Mouse (Mus musculus): ENCODE data around the gene Dysf. TPM values are rescaled to one million over a fixed set of nuclear protein-coding genes. Genes with fewer than 3 reads are reported as not detected.
"Not testable (repeated sequence)": the region's sequence is repeated elsewhere in the genome, so short reads cannot be mapped to it uniquely, and the experiment has no call there.

Dysf gene
- polyA plus RNA-seq (2015; fragmentation: Nextera tagmentation; extraction: Ambion mirVana), result 9.6 and 11.8 TPM in 2 replicates

DNA sequence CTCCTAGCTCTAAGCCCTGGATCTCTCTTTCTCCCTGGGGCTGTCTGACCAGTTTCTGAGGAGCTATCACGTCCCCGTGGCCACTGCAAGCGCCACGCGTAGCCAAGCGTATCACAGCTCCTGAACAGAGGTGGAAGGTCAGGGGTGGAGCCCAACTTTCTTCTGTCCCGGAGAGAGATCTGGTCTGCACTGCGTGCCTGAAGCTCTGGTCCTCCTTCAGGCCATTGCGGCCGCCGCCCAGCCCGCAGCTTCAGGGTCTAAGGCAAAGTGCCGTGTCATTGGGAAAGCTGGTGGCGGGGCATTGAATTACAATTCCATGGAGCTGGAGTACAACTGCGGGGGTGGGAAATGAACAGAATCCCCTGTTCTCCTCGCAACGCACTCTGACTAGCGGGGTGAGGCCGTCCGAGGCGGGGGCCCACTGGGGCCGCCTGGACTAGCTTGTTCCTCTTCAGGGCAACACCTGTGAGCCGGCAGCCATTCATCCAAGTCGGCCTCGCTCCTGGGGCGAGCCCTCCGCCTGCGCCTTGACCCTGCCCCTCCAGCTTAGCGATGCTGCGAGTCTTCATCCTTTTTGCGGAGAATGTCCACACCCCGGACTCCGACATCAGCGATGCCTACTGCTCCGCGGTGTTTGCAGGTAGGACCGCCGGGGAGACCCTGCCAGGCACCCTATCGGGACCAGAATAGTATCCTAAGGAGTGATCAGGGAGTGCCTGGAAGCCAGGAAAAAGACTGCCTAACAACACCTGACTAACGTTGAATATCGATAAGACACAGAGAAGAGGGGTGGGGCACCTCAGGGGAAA is at the start of gene Dysf:
Gene Dysf, plus strand, starts transcription at position 228 of the 809 bp plus-strand sequence.
- Histone ChIP-seq H3K9me3 (replicated peaks) (no peaks in the 10 kb centered on the region), H3K9ac (peak within 1 kb of the TSS; percentile 26; the same call in 1 of the 2 replicates), H3K4me3 (replicated peaks) (peak within 1 kb of the TSS; percentile 34), H3K27ac (replicated peaks) (0 out of 2 replicates have a peak within 1 kb of the TSS, but pooled peaks have one; percentile 7), H3K4me1 (peaks cover 27% of the 10 kb centered on the region), H3K4me2 (replicated peaks) (peak within 1 kb of the TSS; percentile 59), H3K36me3 (no peaks in the 10 kb centered on the region), H3K27me3 (peaks cover 11% of the 10 kb centered on the region)
- whole genome bisulfite sequencing, result under 1% methylated on average over 41 of the region's 41 CpGs
- peak; percentile 16; the same call in 1 of the 2 replicates for ATAC-seq (ENCODE audit: insufficient number of reproducible peaks, low FRiP score, low TSS enrichment, low read depth)

DNA sequence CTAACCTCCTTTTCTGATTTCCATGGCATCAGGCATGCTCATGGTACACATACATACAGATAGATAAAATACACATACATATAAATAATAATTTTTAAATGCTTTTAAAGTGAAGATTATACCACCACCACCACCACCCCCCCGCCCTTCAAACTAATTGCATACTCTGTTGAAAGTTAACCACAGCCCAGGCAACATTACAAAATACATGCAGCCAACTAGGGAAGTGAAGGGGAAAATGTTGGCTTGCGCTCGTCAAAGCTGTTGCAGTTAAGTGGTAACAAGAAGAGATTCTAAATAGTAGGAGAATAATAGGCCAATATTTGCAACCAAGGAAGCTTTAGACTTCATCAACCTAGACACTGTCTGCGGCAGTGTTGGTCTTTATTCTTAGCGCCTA is 20.7 kb upstream of the Dysf start:
- Histone ChIP-seq H3K4me1 (no peaks in the 10 kb centered on the region), H3K9me3 (replicated peaks) (no peaks in the 10 kb centered on the region), H3K36me3 (peaks cover 44% of the 10 kb centered on the region), H3K9ac (no peak overlapping the region), H3K27me3 (no peaks in the 10 kb centered on the region), H3K4me3 (replicated peaks) (no peak overlapping the region), H3K4me2 (replicated peaks) (no peak overlapping the region), H3K27ac (replicated peaks) (no peak overlapping the region)
- ATAC-seq (ENCODE audit: insufficient number of reproducible peaks, low FRiP score, low TSS enrichment, low read depth), result no peak
- 94% methylated on average over 5 of the region's 5 CpGs for WGBS

DNA sequence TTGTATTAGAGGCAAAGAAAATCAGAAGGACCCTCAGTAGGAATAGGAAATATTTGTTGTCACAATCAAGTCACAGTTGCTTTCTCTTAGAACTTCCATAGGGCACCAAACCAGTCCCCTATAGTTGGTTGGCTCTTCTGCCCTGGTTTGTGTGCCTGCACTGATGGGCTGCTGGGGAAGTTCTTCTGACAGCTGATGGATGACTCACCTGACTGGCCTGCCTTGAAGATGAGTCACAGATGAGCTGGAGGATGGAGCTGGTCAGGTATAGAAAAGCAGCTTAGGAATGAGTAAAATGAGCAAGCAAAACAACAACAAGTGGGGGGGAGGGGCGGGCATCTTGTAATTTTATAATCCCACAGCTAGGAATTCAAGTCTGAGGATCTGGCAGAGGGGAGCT is 5.7 kb upstream of the Dysf start:
- H3K27me3 ChIP-seq, result no peaks in the 10 kb centered on the region
- ATAC-seq (ENCODE audit: insufficient number of reproducible peaks, low FRiP score, low TSS enrichment, low read depth), result no peak
- H3K4me1 ChIP-seq, result no peaks in the 10 kb centered on the region
- H3K27ac ChIP-seq (replicated peaks), result no peak overlapping the region
- no peaks in the 10 kb centered on the region for H3K9me3 ChIP-seq (replicated peaks)
- no peak overlapping the region for H3K4me2 ChIP-seq (replicated peaks)
- WGBS, result 53% methylated on average over 1 of the region's 1 CpGs
- no peak overlapping the region for H3K4me3 ChIP-seq (replicated peaks)
- H3K36me3 ChIP-seq, result peaks cover 8% of the 10 kb centered on the region
- no peak overlapping the region for H3K9ac ChIP-seq

DNA sequence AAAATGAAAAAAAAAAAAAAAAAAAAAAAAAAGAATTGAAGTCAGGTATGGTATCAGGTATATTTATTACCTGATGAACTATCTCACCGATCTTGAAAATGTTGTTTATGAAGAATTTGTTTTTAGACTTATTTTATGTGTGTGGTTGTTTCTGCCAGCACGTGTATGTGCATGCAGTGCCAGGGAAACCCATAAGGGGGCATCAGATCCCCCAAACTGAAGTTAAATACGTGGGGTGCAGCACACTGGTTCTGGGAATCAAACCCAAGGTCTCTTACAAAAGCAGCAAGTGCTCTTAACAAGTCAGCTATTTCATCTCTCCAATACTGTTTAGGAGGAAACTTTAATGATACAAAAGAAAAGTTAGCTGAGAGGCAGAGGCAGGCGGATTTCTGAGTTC is 4.1 kb upstream of the Dysf start:
- ATAC-seq (ENCODE audit: insufficient number of reproducible peaks, low FRiP score, low TSS enrichment, low read depth), result no peak
- Histone ChIP-seq H3K4me2 (replicated peaks) (no peak overlapping the region), H3K4me1 (peaks cover 12% of the 10 kb centered on the region), H3K27me3 (peaks cover 11% of the 10 kb centered on the region), H3K4me3 (replicated peaks) (no peak overlapping the region), H3K36me3 (no peaks in the 10 kb centered on the region), H3K9me3 (replicated peaks) (no peaks in the 10 kb centered on the region), H3K9ac (no peak overlapping the region), H3K27ac (replicated peaks) (no peak overlapping the region)
- WGBS, result 85% methylated on average over 4 of the region's 4 CpGs

DNA sequence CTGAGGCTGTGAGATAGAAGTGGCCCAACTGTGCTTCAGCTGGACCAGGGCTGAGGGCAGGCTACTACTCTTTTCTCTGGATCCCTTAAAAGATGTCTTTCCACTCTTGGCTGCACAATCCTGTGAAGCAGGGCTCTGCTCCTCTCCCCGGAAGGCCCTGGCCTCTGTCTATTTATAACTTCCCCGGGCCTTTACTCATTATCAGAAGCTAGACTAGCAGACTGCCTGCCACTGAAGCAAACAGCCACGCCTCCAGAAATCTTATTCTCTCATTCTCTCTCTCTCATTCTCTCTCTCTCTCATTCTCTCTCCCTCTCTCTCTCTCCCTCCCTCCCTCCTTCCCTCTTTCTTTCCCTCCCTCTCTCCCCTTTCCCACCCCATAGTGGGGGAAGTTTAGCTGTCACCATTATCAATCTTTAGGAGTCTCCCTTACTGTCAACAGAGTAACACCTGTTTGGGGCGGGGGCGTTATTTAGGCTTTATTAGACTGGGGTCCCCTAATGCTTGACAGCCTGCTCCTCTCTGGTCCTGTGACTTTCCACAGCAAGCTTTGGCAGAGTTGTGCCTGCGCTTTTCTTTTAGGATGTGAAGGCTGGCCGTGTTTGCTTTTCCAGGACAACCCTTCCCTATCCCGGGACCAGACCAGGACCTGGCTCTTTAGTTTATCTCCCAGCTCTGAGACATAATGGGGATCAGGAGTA is 932 bp downstream of the Dysf start:
- Histone ChIP-seq H3K27ac (replicated peaks) (peak overlapping the region; percentile 7; the same call in 1 of the 2 replicates), H3K27me3 (peaks cover 11% of the 10 kb centered on the region), H3K4me1 (peaks cover 27% of the 10 kb centered on the region), H3K9me3 (replicated peaks) (no peaks in the 10 kb centered on the region), H3K9ac (no peak overlapping the region), H3K4me3 (replicated peaks) (peak overlapping the region; percentile 34), H3K36me3 (no peaks in the 10 kb centered on the region), H3K4me2 (replicated peaks) (peak overlapping the region; percentile 59)
- ATAC-seq (ENCODE audit: insufficient number of reproducible peaks, low FRiP score, low TSS enrichment, low read depth), result no peak
- 23% methylated on average over 8 of the region's 8 CpGs for WGBS

DNA sequence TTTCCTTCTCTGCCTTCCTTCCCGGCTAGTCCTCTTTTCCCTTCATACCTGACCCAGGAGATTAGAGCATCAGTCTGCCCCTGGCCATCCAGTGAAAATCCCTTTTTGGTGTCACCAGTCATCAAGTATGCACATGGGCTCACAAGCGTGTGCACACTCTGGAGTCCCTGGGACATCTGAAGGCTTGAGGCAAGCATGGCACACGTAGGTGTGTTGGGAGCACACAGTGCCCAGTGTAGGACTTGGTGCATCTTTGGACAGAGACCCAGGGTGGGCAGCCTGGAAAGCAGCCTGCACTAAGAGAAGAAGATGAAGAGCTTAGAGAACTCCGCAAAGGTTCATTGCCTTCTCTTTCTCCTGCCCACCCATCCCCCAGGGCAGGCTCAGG is 1.5 kb downstream of the Dysf start:
- H3K9ac ChIP-seq, result no peak overlapping the region
- H3K27me3 ChIP-seq, result peaks cover 11% of the 10 kb centered on the region
- peaks cover 27% of the 10 kb centered on the region for H3K4me1 ChIP-seq
- no peaks in the 10 kb centered on the region for H3K36me3 ChIP-seq
- WGBS, result 25% methylated on average over 4 of the region's 4 CpGs
- no peak overlapping the region for H3K4me3 ChIP-seq (replicated peaks)
- 0 out of 2 replicates have a peak overlapping the region, but pooled peaks have one; percentile 7 for H3K27ac ChIP-seq (replicated peaks)
- H3K9me3 ChIP-seq (replicated peaks), result no peaks in the 10 kb centered on the region
- no peak for ATAC-seq (ENCODE audit: insufficient number of reproducible peaks, low FRiP score, low TSS enrichment, low read depth)
- H3K4me2 ChIP-seq (replicated peaks), result no peak overlapping the region; the same call in 1 of the 2 replicates

DNA sequence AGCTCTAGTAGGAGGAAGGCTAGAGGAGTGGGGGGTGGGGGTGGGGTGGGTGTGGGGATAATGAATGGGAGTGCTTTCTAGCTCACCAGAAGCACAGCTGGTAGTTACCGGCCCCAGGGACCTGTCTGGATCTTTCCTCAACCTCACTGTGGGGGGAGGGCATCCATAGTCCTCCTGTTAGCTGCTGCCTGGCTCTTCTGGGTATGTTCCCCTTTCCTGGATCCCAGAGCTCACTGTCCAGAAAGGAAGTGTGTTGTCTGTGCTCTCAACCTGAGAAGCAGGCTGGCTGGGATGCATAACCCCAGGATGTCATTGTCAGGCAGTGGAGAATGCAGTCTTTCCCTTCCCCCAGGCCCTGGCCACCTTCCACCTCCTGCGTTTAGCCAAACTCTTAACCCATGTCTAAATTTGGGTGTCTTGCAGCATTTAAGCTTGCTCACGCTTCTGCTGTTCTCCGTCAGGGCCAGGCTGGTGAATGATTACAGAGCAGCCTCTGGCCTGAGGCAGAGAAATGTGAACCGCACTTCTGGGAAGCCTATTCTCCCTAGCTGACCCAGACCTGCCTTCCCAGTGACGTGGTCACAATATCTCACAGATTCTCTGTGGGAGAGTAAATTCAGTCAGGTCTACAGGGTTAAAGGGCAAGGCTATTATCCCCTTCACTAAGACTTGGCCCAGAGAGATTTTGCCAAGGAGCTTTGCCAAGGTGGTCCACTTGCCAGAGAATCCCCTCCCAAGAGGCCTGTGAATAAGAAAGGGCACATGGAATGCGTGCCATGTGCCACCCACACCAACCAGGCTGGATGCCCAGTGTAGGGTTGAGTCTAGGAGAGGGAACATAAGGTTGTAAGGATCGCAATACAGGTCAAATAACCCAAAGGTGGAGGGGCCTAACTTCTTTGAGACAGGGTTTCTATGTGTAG is 2.2 kb downstream of the Dysf start:
- no peak overlapping the region for H3K4me2 ChIP-seq (replicated peaks)
- H3K9ac ChIP-seq, result no peak overlapping the region
- peak; percentile 45; the same call in 1 of the 2 replicates for ATAC-seq (ENCODE audit: insufficient number of reproducible peaks, low FRiP score, low TSS enrichment, low read depth)
- H3K9me3 ChIP-seq (replicated peaks), result no peaks in the 10 kb centered on the region
- H3K36me3 ChIP-seq, result no peaks in the 10 kb centered on the region
- peaks cover 11% of the 10 kb centered on the region for H3K27me3 ChIP-seq
- H3K4me1 ChIP-seq, result peaks cover 27% of the 10 kb centered on the region
- 34% methylated on average over 8 of the region's 8 CpGs for WGBS
- H3K27ac ChIP-seq (replicated peaks), result 0 out of 2 replicates have a peak overlapping the region, but pooled peaks have one; percentile 7
- H3K4me3 ChIP-seq (replicated peaks), result no peak overlapping the region

DNA sequence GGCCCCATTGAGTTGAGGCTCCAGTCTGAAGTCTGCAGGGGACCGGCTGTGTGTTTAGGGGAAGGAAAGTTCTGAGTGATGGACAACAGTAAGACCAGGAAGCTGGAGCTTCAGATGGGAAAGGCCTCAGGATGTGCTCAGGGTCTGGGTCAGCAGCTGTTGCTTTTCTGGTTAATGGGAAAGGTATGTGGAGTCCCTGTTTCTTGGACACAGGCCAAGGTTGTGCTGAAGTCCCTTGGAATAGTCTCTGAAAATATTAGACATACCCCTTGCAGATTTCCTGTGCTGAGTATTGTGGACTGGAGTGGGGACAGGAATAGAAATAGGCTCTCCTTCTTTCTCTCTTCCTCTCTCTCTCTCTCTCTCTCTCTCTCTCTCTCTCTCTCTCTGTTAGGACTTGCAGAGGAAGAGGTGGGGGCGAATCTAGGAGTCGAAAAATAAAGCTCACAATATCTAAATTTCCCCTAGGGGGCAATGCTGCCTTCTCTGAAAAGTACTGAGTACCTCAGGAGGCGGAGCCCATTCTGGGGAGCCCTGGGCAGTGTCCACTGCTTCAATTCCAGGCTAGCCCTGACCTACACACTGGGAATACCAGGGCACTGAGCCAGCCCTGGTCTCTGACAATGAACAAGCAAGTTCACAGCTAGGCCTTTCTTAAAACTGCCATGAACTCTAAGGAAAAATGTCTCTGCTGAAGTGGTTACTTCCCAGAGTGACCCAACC is 6.7 kb downstream of the Dysf start:
- H3K9ac ChIP-seq; H3K4me2 ChIP-seq (replicated peaks); ATAC-seq (ENCODE audit: insufficient number of reproducible peaks, low FRiP score, low TSS enrichment, low read depth); H3K9me3 ChIP-seq (replicated peaks); H3K4me3 ChIP-seq (replicated peaks); H3K36me3 ChIP-seq; H3K27ac ChIP-seq (replicated peaks): not testable (repeated sequence)
- Histone ChIP-seq H3K27me3 (peaks cover 11% of the 10 kb centered on the region), H3K4me1 (peaks cover 24% of the 10 kb centered on the region)
- WGBS, result 48% methylated on average over 4 of the region's 4 CpGs

DNA sequence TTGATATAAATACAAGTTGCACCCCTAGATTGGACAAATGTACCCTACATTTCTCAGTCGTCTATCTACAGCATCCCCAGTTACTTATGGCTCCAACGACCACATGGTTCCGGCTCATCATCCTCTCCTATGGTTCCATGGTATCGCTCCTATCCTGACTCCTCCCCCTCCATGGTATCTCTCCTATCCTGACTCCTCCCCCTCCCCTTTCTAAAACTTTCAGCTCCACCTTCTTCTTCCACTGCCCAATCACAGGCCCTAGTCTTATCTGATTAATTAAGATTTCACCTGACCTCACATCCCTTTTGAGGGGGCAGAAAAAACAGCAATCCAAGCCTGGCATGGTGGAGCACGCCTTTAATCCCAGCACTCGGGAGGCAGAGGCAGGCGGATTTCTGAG is 8.5 kb downstream of the Dysf start:
- Histone ChIP-seq H3K9ac (no peak overlapping the region), H3K9me3 (replicated peaks) (no peaks in the 10 kb centered on the region), H3K4me1 (peaks cover 14% of the 10 kb centered on the region), H3K27me3 (peaks cover 12% of the 10 kb centered on the region), H3K36me3 (no peaks in the 10 kb centered on the region), H3K27ac (replicated peaks) (no peak overlapping the region), H3K4me3 (replicated peaks) (no peak overlapping the region), H3K4me2 (replicated peaks) (no peak overlapping the region)
- WGBS, result 88% methylated on average over 7 of the region's 7 CpGs
- no peak for ATAC-seq (ENCODE audit: insufficient number of reproducible peaks, low FRiP score, low TSS enrichment, low read depth)

DNA sequence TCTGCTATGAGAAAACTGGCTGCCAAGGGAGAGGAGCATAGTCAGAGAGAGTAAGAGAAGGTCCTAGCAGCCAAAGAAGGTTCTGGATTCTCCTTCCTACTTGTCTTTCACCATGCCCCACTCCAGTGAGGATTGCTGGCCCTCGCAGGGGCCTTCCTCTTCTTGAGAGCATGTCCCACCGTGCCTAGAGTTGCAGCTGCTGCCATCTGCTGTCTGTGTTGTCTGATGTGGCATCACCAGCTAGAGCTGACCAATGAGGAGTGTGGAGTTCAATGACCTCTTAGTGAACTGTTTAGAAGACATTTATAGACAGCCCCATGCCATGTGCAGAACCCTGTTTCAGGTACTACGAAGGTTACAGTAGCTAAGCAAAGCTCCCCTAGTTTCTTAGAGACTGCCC is 9.0 kb downstream of the Dysf start:
- no peak for ATAC-seq (ENCODE audit: insufficient number of reproducible peaks, low FRiP score, low TSS enrichment, low read depth)
- no peak overlapping the region for H3K27ac ChIP-seq (replicated peaks)
- no peaks in the 10 kb centered on the region for H3K9me3 ChIP-seq (replicated peaks)
- H3K9ac ChIP-seq, result no peak overlapping the region
- no peak overlapping the region for H3K4me3 ChIP-seq (replicated peaks)
- H3K36me3 ChIP-seq, result no peaks in the 10 kb centered on the region
- H3K4me2 ChIP-seq (replicated peaks), result no peak overlapping the region
- H3K27me3 ChIP-seq, result peaks cover 12% of the 10 kb centered on the region
- H3K4me1 ChIP-seq, result peaks cover 14% of the 10 kb centered on the region
- 56% methylated on average over 3 of the region's 3 CpGs for WGBS

Measured in embryonic facial prominence, embryonic 15.5 days (tissue).